Mouse (Mus musculus) B cell, adult 2 months (primary cell): ENCODE data around the gene Serpinb3a.
"Not testable (repeated sequence)": the region's sequence is repeated elsewhere in the genome, so short reads cannot be mapped to it uniquely, and the experiment has no call there.

ENCODE experiments used
- DNase-seq, 2 experiments: peaks; one replicate each; pipeline ENCODE4 v3.0.0; 2022

Gene Serpinb3a

DNA sequence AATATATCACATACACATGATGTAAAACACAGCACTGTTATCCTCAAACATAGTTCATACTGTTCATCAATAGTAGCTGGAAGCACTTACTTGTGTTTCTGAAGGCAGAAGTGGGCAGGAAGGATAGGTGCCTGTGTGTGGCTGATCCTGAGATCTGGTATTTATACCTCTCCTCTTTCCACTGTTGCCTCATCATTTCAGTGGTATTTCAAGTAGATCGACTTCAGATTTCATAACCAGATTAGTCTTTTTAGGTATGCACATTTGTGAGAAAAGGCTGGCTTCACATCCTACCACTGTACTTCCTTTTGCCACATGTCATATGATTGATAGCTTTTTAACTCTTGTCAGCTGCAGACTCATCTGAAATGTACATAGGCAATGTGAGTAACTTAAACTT is at the start of gene Serpinb3a:
Gene Serpinb3a, minus strand, starts transcription at position 101 of the 400 bp plus-strand sequence.
- no peak for DNase-seq

- no peak for DNase-seq
These were observed 46.3 kb upstream of the Serpinb3a start for GRCm38 (mm10) chr1:107098417-107098816.

- DNase-seq = no peak
These were observed 31.3 kb upstream of the Serpinb3a start, which contains the start of gene Serpinb3d for GRCm38 (mm10) chr1:107083406-107083805. TSS of gene Serpinb3d (minus strand) at chr1:107083506.

- DNase-seq = not testable (repeated sequence)
These were observed 17.9 kb downstream of the Serpinb3a start for GRCm38 (mm10) chr1:107034236-107034635.

GRCm38 (mm10) chr1:107025886-107026285 is 26.2 kb downstream of the Serpinb3a start:
- no peak for DNase-seq

GRCm38 (mm10) chr1:107015210-107015609 is 36.9 kb downstream of the Serpinb3a start:
- DNase-seq = no peak

DNA sequence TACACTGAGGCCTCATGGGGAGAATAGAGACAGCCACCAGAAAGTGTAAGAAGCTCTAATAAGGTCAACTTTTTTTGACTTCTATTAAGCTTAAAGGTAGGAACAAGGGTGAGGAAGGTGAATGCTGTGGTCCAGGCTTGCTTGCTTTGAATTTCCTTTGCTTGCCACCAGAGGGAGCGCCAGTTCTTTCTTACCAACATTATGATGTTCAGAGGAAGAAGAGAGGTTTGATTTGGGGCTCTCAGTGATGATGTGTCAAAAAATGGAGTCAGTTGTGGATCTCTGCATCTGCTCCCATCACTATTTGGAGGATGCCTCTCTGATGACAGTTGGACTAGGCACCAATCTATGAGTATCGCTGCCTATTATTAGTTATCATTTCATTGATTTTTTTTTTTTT is 37.6 kb downstream of the Serpinb3a start:
- DNase-seq = peak; percentile 15 to 26

DNA sequence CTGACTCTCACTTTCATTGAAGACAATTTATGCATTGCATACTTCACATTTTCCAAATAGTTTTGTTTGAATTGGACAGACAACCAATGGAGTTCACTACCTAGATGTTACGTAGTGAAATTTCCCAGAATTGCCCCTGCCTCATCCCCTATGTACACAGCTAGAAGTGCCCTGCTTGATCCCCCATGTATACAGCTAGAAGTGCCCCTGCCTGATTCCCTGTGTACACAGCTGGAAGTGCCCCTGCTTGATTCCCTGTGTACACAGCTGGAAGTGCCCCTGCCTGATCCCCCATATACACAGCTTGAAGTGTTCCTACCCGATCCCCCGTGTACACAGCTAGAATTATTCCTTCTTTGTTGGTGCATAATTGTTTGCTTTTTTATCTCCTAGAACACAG is 45.8 kb downstream of the Serpinb3a start:
- DNase-seq = no peak

DNA sequence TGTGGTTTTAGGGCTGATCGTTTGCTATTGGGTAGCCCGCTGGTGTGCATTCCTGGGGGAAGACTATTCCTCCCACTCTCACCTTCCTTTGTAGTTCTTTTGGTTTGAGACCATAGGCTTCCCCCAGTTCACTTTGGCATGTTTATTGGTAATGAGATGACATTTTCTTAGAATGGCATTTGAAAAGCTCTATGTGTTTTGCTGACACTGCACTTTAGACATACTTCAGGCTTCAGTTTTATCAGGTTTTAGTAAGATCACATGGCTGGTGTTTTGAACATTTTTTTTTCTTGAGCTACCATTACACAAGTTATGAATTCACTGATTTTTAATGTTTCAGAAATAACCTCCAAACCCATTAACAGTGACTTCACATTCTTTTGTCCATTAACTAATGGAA is 50.3 kb downstream of the Serpinb3a start:
- no peak for DNase-seq

DNA sequence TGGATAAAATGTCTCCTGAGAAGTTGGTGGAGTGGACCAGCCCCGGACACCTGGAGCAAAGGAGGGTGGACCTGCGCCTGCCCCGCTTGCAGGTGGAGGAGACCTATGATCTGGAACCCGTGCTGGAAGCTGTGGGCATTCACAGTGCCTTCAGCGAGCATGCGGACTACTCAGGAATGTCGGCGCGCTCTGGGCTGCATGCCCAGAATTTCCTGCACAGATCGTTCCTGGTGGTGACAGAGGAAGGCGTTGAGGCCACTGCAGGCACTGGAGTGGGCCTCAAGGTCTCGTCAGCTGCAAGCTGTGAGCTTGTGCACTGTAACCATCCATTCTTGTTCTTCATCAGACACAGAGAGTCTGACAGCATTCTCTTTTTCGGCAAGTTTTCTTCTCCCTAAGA is 51.7 kb downstream of the Serpinb3a start:
- DNase-seq = no peak
